Mouse (Mus musculus): Measurements from ENCODE around the gene Tbc1d17. TPM values are rescaled to one million over a fixed set of nuclear protein-coding genes. Genes with fewer than 3 reads are reported as not detected.

Tbc1d17 gene
- total RNA-seq, 2 experiments from 2014 or later: 44.3 to 47.0 TPM

DNA sequence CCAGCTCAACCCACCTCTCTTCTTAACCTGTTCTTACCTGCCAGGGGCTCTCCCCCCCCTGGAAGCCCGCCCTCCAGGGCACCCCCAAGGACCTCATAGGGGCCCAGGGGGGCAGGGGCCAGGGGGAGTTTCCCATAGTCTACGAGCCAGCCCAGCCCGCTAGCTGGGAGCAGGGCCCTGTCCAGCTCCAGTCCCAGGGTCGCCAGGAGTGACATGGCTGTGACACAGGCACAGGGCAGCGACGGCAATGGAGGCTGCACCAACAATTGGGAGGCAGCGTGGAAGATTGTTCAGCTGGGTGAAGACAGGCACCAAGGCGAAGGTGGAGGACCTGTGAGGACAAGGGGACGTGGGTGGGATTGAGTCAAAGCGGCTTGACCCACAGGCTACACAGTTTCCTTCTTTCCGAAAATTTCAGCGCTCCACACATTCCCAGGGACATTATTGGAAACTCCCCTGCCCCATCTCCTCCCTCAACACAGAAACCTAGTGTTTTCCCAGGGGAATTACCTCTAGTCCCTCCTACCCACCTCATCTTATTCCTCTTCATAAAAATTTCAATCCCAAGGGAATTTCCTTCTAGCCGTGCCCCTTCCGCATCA lies 33.8 kb downstream of the Tbc1d17 start:
- intact Hi-C loops (cut with DNase I): no loop called here
- DNase-seq (ENCODE audit: low spot score): no peak

DNA sequence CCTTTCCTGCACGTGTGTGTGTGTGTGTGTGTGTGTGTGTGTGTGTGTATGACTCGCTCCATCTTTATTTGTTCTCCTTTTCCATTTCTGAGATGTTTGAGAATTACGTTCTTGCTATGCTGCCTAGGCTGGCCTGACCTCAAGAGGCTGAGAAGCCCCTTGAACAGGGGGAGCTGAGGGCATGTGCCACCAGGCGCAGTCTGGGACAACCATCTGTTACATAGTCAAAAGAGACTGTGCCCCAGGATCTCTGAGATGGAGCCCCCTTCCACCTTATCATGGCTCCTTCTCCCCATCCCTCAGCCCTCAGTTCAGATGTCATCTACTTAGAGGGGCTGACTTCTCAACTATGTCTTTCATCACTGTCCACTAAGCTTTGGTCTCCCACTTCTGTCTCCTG lies 34.5 kb downstream of the Tbc1d17 start:
- intact Hi-C loops (cut with DNase I): no loop called here
- no peak for DNase-seq (ENCODE audit: low spot score)

DNA sequence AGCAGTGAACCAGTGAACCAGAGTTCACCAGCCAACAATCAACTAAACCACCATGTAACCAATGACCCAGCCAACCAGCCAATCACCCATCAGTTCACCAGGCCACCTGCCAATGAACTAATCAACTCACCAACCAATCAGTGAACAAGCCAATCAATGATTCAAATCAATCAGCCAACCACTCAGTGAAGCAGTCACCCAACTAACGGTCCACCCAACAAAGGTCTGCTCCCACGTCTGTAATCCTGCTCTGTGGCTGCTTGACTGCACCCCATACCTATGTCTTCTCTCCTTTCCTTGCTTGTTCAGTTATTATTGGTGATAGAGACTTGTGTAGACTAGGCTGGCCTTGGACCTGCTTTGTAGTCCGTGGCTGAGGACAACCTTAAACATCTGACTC lies 34.9 kb downstream of the Tbc1d17 start:
- no peak for DNase-seq (ENCODE audit: low spot score)

DNA sequence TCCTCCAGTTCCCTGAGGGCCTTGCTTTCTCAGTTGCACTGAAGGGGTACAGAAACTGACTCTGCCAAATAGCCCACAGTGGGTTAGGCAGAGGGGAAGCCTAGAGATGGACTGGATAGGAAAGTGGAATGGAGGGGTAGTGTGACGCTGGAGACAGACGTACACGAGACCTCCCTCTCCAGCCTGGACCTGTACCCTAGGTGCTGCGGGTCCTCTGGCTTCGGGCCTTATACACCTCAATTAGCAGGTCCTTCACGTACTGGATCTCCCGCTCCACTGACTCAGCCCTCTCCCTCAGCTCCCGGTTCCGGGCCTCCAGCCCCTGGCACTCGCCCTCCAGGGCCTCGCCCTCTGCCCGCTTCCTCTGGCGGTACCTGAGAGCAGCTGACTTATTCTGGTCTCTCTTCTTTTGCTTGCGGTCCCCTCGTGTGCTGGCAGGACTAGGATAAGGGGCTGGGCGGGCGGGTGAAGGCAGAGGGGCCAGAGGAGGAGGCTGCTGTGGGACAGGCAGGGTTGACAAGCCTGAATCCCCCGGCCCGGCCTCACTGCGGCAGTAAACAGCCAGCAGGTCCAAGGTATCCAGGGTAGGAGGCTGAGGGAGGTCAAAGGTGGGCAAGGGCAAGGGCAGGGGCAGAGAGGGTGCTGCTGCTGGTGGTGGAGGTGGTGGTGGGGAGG lies 36.1 kb downstream of the Tbc1d17 start:
- intact Hi-C loops (cut with DNase I): no loop called here
- DNase-seq (ENCODE audit: low spot score): no peak

More for the DNA sequence above, 34.9 kb downstream of the Tbc1d17 start:
- intact Hi-C loops (cut with DNase I): no loop called here

DNA sequence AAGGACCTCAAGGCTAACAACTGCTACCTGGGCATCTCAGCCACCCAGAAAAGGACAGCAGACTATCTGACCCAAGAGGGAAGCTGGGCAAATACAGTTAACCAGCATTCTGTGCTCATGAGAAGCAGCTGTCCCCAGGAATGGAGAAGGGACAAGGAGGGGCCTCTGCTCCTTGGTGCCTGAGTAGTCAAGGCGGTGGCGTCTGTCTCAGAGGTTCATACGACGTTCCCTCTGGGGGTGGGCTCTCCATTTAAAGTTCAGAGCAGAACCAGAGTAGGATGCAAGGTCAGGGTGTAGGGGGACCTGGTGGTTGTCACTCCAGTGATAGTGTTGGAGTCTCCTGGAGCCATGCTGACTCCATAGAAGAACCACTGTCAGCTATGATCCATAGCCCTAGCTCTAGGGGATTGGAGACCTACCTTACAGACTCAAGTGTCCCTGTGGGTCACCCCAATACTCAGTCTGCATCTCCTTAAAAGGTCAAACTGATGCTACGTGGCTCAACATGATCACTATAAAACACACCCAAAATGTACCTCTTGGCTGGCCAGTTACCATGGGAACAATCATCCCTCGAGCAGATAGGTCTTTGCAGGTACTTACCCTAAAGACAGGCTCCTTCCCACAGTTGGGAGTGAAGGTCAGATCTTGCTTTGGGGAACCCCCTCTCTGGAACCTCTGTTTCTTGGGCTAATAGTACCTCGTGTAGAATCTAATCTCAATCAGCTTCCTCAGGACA lies 37.9 kb downstream of the Tbc1d17 start:
- DNase-seq (ENCODE audit: low spot score): no peak
- intact Hi-C loops (cut with DNase I): no loop called here

DNA sequence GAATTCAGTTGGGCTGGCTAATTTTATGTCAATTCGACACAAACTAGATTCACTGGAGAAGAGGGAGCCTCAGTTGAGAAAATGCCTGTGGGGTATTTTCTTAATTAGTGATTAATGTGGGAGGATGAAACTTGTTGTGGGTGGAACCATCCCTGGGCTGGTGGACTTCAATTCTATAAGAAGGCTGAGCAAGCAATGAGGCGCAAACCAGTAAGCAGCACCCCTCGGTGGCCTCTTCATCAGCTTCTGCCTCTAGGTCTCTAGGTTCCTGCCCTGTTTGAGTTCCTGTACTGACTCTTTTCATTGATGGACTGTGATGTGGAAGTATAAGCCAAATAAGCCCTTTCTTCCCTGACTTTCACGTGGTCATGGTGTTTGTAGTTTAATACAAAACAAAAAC lies 38.5 kb downstream of the Tbc1d17 start:
- no peak for DNase-seq (ENCODE audit: low spot score)
- intact Hi-C loops (cut with DNase I): no loop called here

DNA sequence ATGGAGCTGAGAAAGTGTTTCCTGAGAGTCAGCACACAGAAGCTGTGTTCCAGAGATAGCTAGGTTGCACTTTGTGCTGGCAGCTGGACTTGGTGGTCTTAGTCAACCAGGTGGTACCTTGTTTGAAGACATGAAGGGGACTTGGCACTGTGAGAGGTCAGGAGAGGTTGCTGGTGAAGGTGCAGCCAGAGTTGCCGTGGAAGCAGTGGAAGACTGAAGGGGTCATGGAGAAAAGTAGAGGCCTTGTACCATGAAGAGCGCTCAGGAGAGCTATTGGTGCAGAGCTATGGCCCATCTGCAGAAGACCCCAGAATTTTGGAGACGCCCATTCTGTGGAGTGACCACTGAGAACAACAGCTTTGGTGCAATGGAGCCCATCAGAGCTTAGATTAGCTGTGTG lies 39.4 kb downstream of the Tbc1d17 start:
- DNase-seq (ENCODE audit: low spot score): no peak
- intact Hi-C loops (cut with DNase I): no loop called here

DNA sequence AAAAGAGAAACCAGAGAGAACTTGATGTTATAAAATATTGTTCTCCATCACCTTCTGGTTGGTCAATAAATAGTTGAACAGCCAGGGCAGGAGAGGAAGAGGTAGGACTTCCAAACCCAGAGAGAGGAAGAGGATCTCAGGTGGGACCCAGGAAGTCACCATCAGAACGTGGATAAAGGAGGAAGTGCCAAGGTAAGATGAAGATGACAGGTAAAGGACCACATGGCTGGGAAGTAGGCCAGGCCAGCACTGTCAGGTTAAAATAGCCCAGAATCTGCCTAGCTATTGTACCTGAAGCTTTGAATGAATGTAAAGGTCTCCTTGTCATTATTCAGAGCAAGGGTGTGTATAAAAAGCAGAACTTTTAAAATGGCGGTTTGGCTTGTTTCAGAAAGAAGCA lies 40.0 kb downstream of the Tbc1d17 start:
- intact Hi-C loops (cut with DNase I): no loop called here
- DNase-seq (ENCODE audit: low spot score): no peak

DNA sequence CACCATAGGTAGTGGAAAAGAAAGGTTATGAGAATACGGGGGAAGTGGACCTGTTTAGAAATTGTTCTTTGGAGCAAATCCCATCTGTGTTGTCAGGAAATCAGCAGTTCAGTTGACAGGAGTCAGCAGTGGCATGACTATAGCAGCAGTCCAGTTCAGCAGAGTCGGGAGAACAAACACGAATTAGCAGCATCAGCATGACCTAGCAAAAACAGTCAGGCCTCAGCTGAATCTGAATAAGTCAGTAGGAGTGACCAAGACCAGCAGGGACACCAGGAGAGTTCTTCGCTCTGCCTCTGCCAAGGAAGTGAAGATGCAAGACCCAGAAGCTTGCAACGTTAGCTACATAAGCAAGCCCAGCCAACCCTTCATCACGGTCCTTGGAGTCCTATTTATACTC lies 56.1 kb downstream of the Tbc1d17 start:
- no peak for DNase-seq (ENCODE audit: low spot score)

DNA sequence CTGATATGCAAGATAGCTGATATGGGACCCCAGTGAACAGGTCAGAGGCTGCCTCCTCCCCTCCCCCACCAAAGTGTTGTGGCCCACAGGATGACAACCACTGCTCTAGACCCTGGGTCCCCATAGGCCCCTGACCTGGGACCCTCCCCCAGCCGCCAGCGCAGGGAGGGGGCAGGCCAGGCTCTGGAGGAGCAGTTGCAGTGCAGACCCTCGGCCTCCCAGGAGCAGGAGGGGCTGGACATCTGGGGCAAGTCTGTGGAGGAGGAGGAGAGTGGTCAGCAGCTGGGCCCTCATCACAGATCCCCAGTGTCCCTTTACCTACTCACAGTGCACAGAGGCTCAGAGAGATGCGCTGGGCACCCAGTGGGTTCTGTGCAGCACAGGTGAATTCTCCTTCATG lies 58.8 kb downstream of the Tbc1d17 start:
- intact Hi-C loops (cut with DNase I): no loop called here

More for the DNA sequence above, 56.1 kb downstream of the Tbc1d17 start:
- intact Hi-C loops (cut with DNase I): no loop called here

DNA sequence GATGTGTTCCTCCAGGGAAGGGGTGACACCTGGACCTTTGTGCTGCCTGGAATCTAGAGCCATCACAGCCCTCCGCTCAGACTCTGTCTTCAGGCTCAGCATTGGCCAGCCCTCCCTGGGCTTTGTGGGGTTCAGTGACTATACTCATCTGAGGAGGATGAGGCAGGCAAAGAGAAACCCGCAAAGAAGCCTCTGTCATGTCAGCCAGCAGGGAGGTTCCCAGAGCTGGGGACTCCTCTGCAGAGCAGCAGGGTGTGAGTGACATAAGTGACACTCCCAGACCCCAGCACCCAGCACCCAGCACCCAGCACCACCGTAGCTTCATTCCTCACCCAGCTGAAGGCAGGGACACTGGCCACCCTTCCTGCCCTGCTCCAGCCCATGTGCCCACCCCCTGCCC lies 59.3 kb downstream of the Tbc1d17 start:
- intact Hi-C loops (cut with DNase I): no loop called here
- no peak for DNase-seq (ENCODE audit: low spot score)

More for the DNA sequence above, 58.8 kb downstream of the Tbc1d17 start:
- DNase-seq (ENCODE audit: low spot score): no peak

Small RNAs within 50 kb of the gene (microRNA-seq; reads per million reads assigned to microRNA genes)
- gene Mir707: not detected

Other genes with a start within 250 kb of the Tbc1d17 start
- 10 to 100 TPM; 72.2 to 80.8 TPM for gene Myh14, start 178.2 kb downstream of the Tbc1d17 start, total RNA-seq (2021)
- not detected for gene Izumo2, start 140.3 kb downstream of the Tbc1d17 start, total RNA-seq (2021)
- 10 to 100 TPM; 22.8 to 24.3 TPM for gene Vrk3, start 100.7 kb downstream of the Tbc1d17 start, total RNA-seq (2021)
- gene Zfp473, start 98.0 kb downstream of the Tbc1d17 start, total RNA-seq (2021): under 1 TPM in 1 of 2 experiments, not detected in 1; 0.21 TPM
- gene Nup62, start 33.0 kb downstream of the Tbc1d17 start, total RNA-seq (2021): 10 to 100 TPM; 26.0 to 28.6 TPM
- 1 to 10 TPM in 1 of 2 experiments, under 1 TPM in 1; 0.62 to 2.2 TPM for gene Il4i1, start 32.7 kb downstream of the Tbc1d17 start, total RNA-seq (2021)
- gene Atf5, start 32.4 kb downstream of the Tbc1d17 start, total RNA-seq (2021): 10 to 100 TPM; 63.7 to 64.5 TPM
- gene Akt1s1, start 88 bp downstream of the Tbc1d17 start, total RNA-seq (2021): 10 to 100 TPM; 61.8 to 75.9 TPM
- 10 to 100 TPM; 16.0 to 16.6 TPM for gene Pnkp, start 8.1 kb upstream of the Tbc1d17 start, total RNA-seq (2021)
- gene Ptov1, start 20.7 kb upstream of the Tbc1d17 start, total RNA-seq (2021): 100 to 1,000 TPM; 153 to 165 TPM
- gene Med25, start 43.6 kb upstream of the Tbc1d17 start, total RNA-seq (2021): 10 to 100 TPM; 66.7 to 73.9 TPM
- 10 to 100 TPM; 12.9 to 15.0 TPM for gene Fuz, start 47.0 kb upstream of the Tbc1d17 start, total RNA-seq (2021)
- gene Ap2a1, start 80.4 kb upstream of the Tbc1d17 start, total RNA-seq (2021): 10 to 100 TPM; 72.5 to 73.1 TPM
- not detected for gene Tsks, start 94.1 kb upstream of the Tbc1d17 start, total RNA-seq (2021)
- 1 to 10 TPM; 2.7 to 3.1 TPM for gene Cpt1c, start 125.8 kb upstream of the Tbc1d17 start, total RNA-seq (2021)
- 100 to 1,000 TPM; 105 to 111 TPM for gene Prmt1, start 137.5 kb upstream of the Tbc1d17 start, total RNA-seq (2021)
- 10 to 100 TPM; 28.3 to 30.9 TPM for gene Irf3, start 148.6 kb upstream of the Tbc1d17 start, total RNA-seq (2021)
- 10 to 100 TPM; 10.2 to 11.2 TPM for gene Bcl2l12, start 149.6 kb upstream of the Tbc1d17 start, total RNA-seq (2021)
- gene Scaf1, start 167.3 kb upstream of the Tbc1d17 start, total RNA-seq (2021): 10 to 100 TPM; 45.5 to 49.7 TPM
- 10 to 100 TPM; 48.9 to 56.6 TPM for gene Rras, start 168.9 kb upstream of the Tbc1d17 start, total RNA-seq (2021)
- gene Prr12, start 203.8 kb upstream of the Tbc1d17 start, total RNA-seq (2021): 10 to 100 TPM; 23.2 to 27.7 TPM
- gene Nosip, start 213.3 kb upstream of the Tbc1d17 start, total RNA-seq (2021): 10 to 100 TPM; 25.7 to 27.8 TPM
- 1 to 10 TPM; 6.8 to 7.1 TPM for gene Prrg2, start 213.6 kb upstream of the Tbc1d17 start, total RNA-seq (2021)
- gene Rcn3, start 243.1 kb upstream of the Tbc1d17 start, total RNA-seq (2021): 10 to 100 TPM; 28.1 to 32.4 TPM